Mouse (Mus musculus) megakaryocyte progenitor cell, adult 5-6 weeks (primary cell): ENCODE data around the gene Ccdc186. TPM values are rescaled to one million over a fixed set of nuclear protein-coding genes. Genes with fewer than 3 reads are reported as not detected.
"Not testable (repeated sequence)": the region's sequence is repeated elsewhere in the genome, so short reads cannot be mapped to it uniquely, and the experiment has no call there.

Experiments
- ATAC-seq: replicated peaks from 2 replicates; pipeline ENCODE4 v1.8.0; 2016; ENCODE audit warnings: mild to moderate bottlenecking, moderate TSS enrichment, inconsistent platforms; ENCODE audit not compliant: poor library complexity
- total RNA-seq, 2 experiments: library from RNA; stranded (forward) in 1 of 2; stranded (reverse) in 1 of 2; fragments of 157-497, 149-512 nt in 1 of 2; fragments of 200-1000 nt in 1 of 2; gene quantifications; 2 replicates each; pipeline versions ENCODE4 v1.2.3 to v1.2.4; 2015 to 2017

The Ccdc186 gene
- total RNA-seq, 2 experiments from 2014 or later: 7.3 to 23.8 TPM

DNA sequence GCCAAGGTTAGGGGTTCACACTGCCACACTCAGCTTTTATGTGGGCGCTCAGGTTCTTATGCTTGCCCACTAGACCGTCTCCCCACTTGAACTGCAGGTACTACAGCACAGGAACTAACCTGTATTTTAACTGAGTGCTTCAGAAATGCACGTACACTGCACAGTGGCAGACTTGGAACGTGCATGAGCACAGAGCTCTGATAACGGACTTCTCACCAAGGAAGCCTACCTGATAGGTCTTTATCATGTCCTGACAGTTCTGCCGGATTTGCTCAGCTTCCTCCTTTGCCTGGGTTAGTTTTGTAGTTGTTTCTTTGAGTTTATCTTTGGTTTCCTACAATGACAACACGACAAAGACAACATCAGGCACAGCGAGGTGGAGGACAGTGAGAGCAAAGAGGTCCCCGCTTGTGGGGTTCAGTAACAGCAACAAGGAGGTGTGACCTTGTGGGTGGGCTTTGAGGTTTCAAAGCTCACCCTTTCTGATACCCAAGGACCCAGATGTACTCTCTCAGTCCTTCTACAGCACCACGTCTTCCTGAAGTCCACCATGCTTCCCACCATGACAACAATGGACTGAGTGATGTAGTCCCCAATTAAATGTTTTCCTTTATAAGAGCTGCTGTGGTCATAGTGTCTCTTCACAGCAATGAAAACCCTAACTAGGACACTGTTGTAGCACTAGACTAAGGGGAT is 20.2 kb downstream of the Ccdc186 start:
- peak; percentile 68 for ATAC-seq

DNA sequence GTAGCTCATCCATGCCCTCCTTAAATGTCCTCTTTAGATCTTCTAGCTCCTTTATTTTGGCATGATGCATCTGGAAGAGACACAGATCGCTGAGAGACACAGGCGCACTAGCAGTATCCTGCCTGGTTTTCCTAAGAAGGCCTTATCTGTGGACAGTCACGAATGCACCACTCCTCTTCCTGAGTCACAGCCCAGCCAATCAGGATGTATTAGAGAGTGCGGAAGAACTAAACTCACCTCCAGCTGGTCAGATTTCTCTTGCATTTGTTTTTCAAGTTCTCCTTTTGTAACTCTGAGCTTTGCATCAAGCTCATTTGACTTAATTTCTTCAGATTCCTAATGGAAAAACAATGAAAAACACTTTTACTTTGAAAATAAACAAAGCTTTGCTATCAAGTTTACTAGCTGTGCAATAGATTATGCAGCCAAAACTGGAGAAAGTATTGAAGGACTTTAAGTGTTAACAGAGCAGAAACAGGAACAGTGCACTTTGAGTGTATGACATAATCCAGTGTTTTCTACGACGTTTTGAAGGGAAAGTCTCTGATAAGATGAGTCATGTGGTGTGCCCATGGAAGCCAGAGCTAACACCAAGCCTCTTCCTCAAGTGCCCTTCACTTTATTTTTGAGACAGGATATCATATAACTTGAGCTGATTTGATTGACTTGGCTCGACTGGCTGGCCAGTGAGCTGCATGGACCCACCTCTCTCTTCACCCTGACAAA is 20.9 kb downstream of the Ccdc186 start:
- peak; percentile 21 for ATAC-seq

DNA sequence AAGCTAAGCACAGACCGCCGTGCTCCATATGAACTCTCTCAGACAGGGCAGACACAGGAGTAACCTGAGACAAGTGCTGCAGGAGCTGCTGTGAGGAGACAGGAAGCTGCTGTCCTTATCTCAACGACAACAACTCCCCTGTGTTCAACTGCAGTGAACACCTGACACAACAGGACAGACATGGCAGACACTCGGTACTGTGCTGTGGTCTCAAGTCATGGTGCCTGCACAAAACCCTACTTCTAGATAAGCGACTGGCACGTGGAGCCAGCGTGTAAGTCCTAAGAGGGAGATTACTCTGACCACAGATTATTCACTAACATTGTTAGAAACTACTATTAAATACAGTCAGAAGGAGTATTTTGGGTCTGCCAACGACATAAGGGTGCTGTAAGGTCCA is 21.8 kb downstream of the Ccdc186 start:
- ATAC-seq: peak; percentile 82

DNA sequence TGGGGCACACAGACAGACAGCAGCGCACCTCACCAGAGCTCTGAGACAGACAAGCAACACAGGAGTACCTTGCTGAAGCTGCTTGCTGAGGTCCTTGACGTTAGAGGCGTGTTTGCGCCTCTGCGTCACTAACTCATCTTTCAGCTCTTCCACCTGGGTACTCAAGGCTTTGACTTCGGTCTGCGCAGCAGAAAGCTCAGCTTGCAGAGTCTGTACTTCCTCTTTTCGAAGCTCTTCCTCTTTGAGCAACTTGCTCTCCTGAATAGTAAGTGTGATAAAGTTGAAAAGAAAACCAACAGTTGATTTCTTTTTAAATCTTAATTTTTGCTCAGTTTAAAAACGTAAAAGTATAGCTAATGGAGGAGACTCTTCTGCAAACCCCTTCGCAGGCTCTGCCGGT is 24.6 kb downstream of the Ccdc186 start:
- ATAC-seq: peak; percentile 41

DNA sequence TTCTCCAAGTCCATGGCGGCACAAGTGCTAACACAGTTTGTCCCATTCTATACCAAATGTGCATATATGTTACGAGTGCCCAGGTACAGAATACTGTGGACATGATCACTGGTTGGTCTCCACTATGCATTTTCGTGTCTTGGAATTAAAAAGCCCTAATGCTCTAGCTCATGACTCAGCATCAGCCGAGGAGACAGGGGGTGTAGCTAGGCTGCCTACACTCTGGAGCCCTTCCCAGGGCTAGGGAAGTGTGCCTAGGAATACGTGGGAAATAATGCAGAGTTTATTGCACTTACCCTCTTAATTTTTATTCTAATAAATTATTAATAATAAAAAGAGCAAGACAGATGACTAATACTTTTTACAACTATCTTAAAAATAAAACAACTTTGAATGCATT is 33.0 kb downstream of the Ccdc186 start:
- no peak for ATAC-seq

DNA sequence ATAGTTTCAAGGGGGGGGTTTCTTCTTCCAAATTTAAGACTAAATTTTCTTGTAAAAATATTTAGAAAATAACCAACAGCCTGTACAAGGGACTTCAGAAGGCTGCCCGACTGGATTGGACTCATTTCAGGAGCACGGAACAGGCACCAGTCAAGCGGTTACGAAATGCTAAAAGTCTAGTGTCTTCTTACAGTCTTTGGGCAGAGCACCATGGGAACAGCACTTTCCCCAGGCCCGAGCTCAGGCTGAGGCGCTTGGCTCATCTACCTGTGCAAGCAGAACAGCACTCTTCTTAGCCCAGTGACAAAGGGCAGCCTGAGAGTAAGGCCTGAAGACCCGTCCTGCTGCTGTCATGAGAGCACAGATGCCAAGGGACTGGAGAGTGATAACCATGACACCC is 34.1 kb downstream of the Ccdc186 start:
- no peak for ATAC-seq

DNA sequence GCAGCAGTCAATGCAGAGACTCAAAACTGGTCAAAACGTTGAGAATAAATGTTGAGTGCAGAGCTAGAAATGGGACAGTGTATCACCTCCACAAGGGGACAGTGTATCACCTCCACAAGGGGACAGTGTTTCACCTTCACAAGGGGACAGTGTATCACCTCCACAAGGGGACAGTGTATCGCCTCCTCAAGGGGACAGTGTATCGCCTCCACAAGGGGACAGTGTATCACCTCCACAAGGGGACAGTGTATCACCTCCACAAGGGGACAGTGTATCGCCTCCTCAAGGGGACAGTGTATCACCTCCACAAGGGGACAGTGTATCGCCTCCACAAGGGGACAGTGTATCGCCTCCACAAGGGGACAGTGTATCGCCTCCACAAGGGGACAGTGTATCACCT is 43.5 kb downstream of the Ccdc186 start:
- ATAC-seq: not testable (repeated sequence)

DNA sequence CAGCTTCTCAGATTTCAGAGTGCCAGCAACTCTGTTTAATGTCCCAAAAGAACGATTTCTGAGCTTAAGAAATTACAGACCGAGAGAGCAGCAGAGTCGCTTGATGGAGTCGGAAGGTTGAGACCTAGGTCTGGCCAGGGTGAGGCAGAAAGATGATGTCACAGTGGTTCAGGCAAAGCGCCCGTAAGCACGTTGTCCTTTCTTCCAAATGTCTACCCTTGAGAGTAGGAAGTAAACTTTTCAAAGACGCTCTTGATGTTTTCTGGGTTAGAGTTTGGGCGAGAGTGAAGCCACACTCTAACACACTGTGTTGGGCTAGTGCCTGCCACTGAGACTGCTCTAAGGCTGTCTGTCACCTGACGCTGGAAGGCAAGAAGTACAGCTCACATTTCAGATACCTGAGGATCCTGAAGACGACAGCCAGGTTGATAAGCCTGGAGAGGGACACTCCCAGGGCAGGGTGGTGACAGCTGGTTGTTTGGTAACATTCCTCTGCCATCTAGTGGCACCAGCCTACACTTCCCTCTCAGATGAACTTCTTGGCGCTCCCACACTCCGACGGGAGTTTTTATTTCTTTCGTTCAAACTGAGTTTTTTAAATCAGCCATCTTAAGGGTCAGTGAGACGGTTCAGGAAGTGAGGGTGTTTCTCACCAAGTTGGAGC is 45.1 kb downstream of the Ccdc186 start:
- peak; percentile 78 for ATAC-seq

DNA sequence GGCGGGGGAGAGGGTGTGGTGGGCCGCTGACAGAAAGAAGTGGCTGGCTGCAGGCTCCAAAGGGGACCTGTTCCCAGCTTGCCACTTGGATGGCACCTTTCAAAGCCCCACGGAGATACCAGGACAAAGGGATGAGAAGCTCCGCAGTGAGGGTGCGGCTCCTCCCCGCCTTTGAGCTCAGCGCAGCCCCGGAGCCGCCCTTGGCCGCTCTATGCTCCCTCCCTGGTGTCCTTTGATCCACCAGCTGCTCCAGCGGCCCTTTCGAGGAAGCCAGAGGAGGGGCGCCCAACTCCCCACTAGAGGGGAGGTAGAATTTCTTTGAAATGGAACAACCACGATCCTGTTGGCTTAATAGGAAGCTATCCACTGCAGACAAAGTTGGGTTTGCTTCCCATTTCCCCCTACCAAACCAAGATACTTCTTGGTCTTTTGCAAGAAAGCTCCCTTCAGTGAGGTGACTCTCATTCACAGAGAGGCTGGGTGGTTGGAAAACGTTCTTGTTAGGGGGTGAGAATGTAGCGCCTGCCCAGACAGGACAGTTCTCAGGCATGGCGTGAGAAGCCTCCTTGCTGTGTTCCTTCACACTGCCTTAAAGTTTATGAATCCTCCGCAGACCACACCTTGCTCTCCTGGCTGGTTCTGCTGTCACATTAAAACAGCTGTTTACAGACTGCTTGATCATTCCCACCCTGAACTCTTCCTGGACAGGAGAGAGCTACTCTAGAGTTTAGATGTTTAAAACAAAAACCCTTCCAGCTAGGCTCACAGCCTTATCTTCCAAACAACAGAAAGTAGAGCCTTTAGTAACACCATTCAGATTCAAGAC is 45.9 kb downstream of the Ccdc186 start:
- no peak for ATAC-seq

DNA sequence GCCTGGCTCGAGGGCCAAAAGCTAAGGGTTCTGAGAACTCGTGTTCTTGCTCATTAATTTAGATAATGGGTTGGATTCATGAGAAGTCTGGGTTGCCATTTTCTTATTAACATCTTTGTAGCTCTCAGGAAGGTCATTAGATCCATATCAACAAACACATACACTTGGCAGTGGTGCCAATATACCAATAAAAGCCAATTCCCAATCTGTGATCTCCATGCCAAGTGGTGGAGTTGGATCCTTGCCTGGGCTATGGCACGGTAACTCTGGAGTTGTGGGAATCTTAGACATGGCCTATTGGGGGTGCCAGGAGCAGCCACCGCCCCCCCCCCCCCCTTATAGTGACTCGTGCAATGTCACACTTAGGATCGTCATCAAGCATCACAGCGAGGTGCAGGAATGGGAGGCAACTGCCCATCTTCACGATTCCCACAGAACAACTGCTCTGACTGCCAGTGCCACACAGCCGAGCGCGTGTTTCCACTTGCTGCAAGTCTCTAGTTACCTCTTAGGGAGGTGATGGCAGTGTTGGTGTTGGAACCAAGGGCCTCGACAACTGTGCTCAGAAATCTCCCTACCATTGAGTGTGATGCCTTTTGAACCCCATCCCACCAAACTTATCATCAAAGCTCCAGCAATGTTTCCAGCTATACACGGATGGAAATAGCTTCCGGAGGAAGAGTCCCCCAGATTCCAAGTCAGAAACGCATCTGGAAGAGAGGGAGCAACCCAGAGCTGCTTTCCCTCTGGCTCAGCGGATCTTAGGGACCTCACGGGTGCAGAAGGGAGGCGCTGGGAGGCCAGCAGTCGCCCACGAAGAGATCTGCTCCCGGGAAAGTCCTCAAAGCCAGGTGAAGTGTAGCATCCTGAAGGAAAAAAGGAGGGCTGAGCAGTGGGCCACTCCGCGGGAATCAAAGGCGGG is 46.8 kb downstream of the Ccdc186 start:
- ATAC-seq: no peak

DNA sequence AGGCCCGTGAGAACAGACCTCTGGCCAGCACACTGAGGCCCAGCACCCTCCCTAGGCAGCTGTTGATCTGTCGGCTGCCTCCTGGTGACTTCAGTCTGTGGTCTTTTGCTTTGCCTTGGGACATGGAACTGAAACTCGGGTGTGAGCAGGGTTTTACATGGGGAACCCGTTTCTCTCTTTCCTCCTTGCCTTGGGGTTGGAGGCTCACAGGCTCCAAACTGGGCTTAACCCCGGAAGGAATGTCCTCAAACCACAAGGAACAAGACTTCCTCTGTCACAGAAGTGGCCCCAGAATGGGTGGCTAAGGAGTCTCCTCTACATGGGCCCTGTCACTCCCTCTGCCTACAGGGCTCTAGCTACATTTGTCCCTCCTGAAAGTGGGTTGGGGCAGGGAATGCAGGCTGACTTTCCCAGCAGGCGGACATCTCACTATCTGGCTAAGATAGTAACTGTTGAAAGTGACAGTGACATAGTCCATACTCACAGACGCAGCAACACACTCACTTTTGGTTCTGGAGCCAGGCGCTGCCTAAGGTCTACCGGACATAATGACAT is 47.5 kb downstream of the Ccdc186 start:
- ATAC-seq: peak; percentile 59

DNA sequence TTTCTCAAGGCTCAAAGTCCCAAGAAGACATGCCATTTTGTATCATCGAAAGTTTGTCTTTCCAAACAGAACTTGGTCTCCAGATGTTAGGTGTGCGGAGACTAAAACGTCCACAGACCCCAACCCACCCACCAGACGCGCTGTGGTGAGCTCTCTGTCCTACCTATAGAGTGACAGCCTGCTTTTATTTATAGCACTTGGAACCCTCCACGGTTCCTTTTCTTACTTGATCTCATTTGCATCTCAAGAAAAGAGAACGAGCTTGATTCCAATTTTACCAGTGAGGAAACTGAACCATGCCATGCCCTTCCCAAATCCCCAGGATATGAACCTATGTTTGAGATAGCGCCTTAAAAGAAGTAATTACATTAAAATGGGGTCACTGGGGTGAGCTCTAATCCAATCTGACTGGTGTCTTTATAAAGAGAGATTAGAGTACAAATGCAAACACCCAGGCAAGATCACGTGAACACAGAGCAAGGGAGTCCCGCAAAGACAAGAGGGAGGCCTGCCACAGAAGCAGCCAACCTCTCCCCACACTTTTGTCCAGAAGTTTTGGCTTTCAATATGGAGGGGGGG is 48.5 kb downstream of the Ccdc186 start:
- ATAC-seq: no peak

DNA sequence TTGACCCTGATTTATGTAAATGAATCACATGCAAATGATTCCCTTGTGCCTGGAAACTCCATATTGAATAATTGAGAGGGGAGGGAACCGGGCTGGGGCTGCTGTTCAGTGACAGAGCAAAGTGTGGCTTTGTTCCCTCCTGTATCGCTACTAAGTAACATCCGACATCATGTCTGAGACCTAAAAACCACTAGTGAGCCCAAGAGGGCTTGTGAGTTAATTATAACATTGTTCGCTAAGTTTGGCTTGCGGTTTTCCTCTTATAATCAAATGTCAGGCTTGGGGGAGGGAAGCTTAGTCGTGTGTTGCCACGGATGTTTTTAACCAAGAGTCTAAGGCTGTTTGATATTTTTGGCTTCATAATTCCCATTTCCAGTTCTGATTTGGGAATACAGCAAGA is 49.8 kb downstream of the Ccdc186 start:
- ATAC-seq: no peak

DNA sequence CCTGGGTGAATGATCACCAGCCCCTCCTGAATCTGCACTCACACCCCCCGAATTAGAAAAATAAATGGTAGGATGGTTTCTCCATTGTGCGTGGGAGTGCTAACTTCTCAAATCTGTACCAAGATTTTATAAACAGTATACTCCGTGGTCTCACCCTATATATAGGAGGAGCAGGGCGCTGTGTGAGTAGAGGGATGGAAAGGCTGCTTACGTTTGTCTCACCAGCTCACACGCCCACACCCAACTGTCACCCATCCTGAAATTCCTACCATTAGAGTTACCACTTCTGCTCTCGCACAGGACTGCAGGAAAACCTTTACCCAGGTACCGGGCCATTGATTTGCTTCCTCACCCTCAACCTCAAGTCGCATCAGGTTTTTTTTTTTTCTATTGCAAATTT is 53.0 kb downstream of the Ccdc186 start:
- ATAC-seq: no peak

DNA sequence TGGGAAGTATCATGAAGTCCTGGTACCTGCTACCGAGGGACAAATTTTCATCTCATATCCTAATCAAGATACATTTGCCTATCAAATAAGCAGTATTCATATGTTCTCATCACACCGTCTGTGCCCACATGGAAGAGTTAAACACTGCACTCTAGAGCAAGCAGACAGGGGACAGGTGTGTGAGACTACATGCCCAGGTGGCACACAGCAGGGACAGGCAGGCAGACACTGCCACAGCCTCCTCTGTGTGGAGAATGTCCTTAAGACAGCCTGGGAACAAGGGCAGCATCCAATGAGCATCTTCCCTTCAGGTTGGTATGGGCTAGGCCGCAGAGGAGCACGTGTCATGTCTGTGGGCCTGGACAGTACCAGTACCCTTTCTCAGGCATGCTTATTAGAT is 59.3 kb downstream of the Ccdc186 start:
- ATAC-seq: no peak

DNA sequence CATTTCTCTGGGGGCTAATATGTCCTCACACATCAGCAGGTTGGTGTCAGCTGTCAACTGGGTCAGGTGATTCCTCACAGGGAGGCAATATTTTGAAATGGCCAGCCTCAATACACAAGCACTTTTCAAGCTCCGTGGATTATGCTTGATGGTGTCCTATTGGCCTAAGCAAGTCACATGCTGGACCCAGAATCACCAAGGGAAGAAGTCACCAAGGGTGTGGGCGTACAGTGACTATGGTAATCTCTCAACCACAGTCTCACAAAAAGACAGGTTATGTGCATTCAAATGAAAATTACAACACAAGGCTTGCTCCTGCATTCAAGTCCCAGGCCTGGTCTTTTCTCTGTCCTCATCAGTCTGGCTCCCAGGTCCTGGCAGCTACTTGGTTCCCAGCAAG is 60.3 kb downstream of the Ccdc186 start:
- no peak for ATAC-seq

DNA sequence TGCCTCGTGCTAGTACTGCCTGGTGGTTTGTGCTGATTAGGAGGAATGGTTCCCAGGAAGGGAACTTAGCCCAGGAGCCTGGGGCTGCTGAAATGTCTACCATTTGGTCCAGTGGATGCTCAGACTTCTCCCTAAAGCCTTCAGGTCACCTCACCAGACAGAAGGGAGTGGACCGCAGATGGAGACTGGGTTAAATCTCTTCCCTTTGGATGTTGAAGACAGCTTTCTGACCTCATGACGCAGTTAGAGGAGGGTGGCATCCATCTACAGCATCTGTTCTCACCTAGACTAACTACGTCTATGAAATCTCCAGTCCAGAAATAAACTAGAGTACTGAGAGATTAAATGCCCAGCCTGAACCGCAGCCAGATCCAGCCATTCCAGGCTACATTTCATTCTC is 60.9 kb downstream of the Ccdc186 start:
- no peak for ATAC-seq

DNA sequence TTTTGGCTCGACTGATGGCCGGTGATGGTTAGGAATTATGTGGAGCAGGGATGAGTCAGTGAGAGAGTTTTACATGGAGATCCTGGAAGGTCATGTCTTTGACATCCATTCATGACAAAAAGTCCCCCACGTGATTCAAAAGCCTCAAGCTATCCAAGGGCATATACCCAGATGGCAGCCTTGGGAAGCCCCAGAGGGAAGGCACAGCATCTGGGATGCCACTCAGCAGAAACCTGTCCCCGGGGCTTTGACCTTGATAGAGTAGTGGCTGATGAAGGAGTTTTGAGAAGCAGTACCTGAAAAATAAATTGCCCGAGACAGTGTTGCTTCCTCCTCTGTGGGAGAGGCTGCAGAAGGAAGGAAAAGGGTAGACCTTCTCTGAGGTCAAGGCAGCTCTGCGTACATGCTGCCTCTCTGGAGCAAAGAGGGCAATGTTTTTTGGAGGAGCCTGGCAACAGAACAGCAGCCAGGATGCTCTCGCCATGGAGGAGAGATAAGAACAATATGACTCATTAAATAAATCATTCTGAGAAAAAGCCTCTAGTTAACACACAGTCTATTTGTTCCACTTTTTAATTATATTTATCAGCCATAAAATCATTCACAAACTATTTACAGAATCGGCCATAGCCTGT is 61.6 kb downstream of the Ccdc186 start:
- ATAC-seq: no peak

DNA sequence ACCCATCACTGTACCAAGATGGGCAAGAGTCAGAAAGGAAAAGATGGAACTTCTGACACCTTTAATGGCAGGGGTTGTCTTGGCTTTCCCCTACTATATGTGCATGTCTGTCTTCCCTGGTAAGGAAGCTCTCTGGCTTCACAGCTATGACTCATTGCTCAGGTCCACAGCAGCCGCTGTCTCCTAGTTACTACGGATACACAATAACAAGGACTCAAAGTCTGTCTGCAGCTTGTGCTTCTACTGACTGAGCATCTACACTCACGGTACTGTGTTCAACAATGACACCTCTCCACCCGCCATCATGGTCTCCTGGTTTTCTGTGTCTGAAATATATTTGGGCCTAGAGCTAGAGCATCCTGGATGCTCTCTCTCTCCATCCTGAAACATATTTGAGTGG is 62.2 kb downstream of the Ccdc186 start:
- no peak for ATAC-seq
